23 mouse cellular contexts compared by ENCODE assay signal in genomic region chr7:90395073-90395472, GRCm38 (mm10).
"Had no signal": no experiment of that assay in that cellular context is flagged by ENCODE, and none has a peak within 500 bp of the region (broad histone marks: within the 10 kb centered on the region; RNA-seq: fewer than 3 reads in every experiment).

No protein-coding gene starts in this region.

- H3K36me3 ChIP-seq: limb, embryonic 10.5 days; limb, embryonic 13.5 days; lung, embryonic 15.5 days; midbrain, embryonic 12.5 days; midbrain, embryonic 15.5 days; neural tube, embryonic 12.5 days; neural tube, embryonic 15.5 days had no signal

- ATAC-seq: liver, postnatal 0 days; midbrain, embryonic 15.5 days had no signal

- H3K4me1 ChIP-seq: limb, embryonic 13.5 days; megakaryocyte, embryonic 14.5 days; midbrain, embryonic 12.5 days; midbrain, embryonic 15.5 days; neural tube, embryonic 12.5 days; neural tube, embryonic 15.5 days had no signal

- H3K4me3 ChIP-seq: layer of hippocampus, adult 2 months; limb, embryonic 10.5 days; limb, embryonic 13.5 days; lung, embryonic 15.5 days; megakaryocyte, embryonic 14.5 days; midbrain, embryonic 12.5 days; midbrain, embryonic 15.5 days; neural tube, embryonic 12.5 days; neural tube, embryonic 15.5 days had no signal

- DNase-seq: kidney, adult 18-20 months; kidney, adult 9 months; kidney, postnatal 14 days; layer of hippocampus, adult 9-11 months; liver; liver, postnatal 0 days; right cerebral cortex, adult 18-20 months; right cerebral cortex, postnatal 14 days; right cerebral cortex, postnatal 4 days; thymus, adult 2 months; thymus, postnatal 14 days; thymus, postnatal 4 days had no signal

- H3K27me3 ChIP-seq: limb, embryonic 13.5 days; lung, embryonic 15.5 days; midbrain, embryonic 12.5 days; midbrain, embryonic 15.5 days; neural tube, embryonic 12.5 days; neural tube, embryonic 15.5 days had no signal

- H3K27ac ChIP-seq: layer of hippocampus, adult 2 months; limb, embryonic 10.5 days; limb, embryonic 13.5 days; liver, embryonic 14.5 days; lung, embryonic 15.5 days; midbrain, embryonic 12.5 days; midbrain, embryonic 15.5 days; neural tube, embryonic 12.5 days; neural tube, embryonic 15.5 days; stomach, postnatal 0 days had no signal

- H3K9me3 ChIP-seq: limb, embryonic 10.5 days; limb, embryonic 13.5 days; lung, embryonic 15.5 days; megakaryocyte, embryonic 14.5 days; midbrain, embryonic 12.5 days; midbrain, embryonic 15.5 days; neural tube, embryonic 12.5 days; neural tube, embryonic 15.5 days had no signal

- H3K4me2 ChIP-seq: limb, embryonic 13.5 days; lung, embryonic 15.5 days; midbrain, embryonic 12.5 days; midbrain, embryonic 15.5 days; neural tube, embryonic 12.5 days; neural tube, embryonic 15.5 days had no signal

- H3K9ac ChIP-seq: limb, embryonic 13.5 days; liver, embryonic 14.5 days; liver, postnatal 0 days; lung, embryonic 15.5 days; midbrain, embryonic 12.5 days; midbrain, embryonic 15.5 days; neural tube, embryonic 12.5 days; neural tube, embryonic 15.5 days had no signal
